Mouse (Mus musculus) monocyte, adult 2 months (primary cell): ENCODE results near the gene Sav1.

Source experiments
- DNase-seq, 2 experiments: peaks; one replicate each; pipeline ENCODE4 v3.0.0; 2022; ENCODE audit warnings: low spot score in 2 of 2, low read depth in 1 of 2

Gene Sav1

DNA sequence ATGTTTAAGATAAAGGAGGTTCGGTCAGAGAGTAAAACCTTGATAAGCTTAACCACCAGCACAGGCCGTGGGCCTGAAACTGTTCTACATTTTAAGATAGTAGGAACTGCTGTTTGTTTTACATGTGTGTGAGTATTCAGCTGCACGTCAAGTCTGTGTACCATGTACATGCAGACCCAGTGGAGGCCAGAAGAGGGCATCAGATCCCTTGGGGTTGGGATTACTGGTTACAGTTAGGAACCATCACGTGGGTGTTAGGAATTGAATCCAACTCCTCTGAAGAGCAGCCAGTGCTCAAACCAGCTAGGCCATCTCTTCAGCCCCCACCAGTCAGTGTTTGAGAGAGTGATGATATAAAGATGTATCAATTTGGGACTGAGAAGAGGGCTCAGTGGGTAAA is 24.3 kb downstream of the Sav1 start:
- no peak for DNase-seq

DNA sequence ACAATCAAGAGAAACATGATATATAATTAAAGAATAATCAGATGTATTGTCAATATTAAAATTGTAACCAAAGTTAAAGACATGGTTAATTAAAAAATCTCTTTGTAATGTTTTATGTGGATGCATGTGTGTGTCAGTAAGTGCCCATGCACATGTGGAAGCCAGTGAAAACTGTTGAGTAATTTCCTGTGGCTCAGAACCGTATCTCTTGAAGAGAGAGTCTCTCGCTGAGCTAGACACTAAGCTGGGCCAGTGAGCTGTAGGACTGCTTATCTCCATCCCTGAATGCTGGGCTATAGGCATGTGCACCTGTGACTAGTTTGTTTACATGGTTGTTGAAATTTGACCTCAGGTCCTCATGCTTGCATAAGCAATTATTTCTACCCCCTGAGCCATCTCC is 29.4 kb downstream of the Sav1 start:
- no peak for DNase-seq

DNA sequence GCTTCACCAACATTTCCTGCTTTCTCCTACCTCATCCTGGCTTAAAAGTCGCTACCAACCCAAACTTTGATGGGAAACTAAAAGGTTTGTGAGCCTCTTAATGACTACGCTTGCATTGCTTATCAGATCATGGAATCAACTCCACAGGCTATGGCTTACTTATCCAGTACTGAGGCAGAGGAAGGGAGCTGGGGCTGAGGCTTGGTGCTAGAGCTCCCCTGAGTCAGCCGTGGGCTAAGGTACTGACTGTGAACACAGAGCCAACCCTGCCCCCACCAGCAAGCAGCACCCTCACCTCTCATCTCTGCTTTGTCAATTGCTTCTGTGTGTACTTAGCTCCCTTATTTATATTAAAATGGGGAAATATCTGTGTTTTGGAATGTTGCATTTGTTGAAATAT is 39.3 kb downstream of the Sav1 start:
- no peak for DNase-seq

DNA sequence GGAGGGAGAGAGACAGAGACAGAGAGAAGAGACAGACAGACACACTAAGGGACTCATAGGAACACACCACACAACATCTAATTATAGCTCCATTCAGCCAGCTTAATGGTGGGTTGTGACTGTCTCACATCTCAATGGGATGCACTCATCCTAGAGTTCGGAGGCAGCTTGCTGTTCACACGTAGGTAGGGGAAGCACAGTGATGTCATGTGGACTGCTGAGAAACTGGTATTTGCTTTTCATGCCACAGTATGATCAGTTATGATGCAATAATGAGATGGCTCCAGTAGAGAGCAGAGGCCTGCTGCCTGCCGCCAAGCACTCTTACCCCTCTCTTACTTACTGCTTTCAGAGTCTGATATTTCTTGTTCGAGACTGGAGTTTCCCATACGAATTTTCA is 40.9 kb downstream of the Sav1 start:
- no peak for DNase-seq

DNA sequence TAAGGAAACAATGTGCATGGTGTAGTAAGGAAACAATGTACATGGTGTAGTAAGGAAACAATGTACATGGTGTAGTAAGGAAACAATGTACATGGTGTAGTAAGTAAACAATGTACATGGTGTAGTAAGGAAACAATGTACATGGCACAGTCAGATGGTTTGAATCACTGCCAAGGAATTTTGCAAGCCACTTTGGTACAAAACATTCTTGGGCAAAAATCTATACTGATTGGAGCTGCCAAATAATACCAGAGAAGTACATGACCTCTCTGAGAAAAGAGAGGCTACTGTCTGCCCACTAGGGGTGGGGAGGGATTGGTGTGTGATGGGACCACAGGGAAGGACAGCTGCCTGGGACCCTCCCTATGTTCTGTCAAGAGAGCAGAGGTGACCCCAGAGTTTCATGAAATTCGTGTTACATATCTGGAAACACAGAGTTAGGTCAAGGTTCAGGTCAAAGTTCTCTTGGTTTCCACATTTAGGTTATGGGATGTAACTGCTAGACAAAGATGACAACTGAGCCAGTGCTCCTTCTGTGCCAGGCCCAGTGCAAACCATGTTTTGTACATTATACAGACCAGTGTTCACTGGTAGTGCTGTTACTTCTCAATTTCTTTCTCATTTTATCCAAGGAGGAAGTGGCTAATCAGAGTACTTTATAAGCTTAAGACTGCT is 45.0 kb downstream of the Sav1 start:
- no peak for DNase-seq

DNA sequence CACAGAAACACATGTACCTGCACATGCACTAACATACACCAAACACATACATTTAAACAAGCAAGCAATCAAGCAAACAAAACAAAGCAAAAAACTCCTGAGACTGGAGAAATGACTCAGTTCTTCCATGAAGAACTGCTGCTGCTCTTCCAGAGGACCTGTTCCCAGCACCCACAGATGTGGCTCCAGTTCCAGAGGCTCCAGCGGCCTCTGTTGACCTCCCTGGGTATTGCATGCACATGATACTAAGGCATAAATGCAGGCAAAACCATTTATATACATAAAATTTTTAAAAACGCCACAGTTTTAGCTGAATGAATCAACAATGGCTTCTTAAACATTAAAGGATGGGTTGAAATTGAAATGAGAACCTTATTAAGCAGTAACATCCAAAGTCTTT is 47.5 kb downstream of the Sav1 start:
- DNase-seq: no peak

DNA sequence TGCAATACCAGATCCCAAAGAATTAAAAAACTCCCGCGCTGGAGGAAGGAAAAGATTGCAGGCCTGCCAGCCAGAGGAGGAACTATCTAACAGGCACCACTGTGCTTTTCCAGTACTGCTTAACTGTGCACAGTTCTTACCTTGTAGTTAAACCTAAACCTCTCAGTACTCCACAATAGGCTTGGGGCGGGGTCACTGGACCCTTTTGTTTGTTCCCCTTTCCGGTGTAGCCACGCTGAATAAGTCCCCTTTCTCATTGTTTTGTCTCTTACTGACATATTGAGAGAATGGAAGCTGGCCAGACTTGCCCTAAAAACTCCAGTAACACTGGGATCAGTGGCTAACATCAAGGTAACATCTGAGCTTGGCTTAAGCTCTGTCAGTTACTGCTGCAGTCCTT is 49.1 kb downstream of the Sav1 start:
- no peak for DNase-seq

DNA sequence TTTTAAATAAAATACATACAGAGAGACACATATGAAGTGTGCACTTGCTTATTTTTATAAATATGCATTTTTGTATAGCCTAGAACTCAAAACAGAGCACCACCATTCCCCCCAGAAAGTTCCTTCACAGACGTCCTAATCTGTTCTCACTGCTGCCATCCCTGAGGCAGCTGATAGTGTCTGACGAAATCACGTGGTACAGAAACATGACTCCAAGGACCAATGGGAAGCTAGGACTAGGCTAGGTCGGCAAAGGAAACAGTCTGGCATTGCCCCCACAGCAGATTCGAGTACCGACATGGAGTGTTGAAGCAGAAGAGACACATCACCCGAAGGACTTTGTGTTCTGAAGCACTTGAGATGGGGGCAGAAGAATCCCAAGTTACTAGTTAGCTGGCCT is 60.1 kb downstream of the Sav1 start:
- no peak for DNase-seq

DNA sequence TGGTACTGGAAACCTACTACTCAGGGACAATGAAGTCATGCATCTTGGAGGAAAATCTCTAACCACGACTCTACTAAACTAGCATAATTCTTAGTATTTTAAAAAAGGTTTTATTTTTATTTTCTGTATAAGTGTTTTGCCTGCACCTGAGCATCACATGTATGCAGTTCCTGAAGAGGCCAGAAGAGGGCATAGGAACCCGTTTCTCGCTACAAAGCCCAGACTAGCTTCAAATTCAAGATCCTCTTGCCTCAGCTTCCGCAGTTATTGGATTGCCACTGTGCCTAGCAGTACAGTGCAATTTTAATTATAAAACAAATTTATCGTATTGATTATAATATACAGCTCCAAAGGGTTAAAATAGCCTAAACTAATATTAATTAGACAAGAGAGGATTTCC is 62.8 kb downstream of the Sav1 start:
- DNase-seq: no peak

DNA sequence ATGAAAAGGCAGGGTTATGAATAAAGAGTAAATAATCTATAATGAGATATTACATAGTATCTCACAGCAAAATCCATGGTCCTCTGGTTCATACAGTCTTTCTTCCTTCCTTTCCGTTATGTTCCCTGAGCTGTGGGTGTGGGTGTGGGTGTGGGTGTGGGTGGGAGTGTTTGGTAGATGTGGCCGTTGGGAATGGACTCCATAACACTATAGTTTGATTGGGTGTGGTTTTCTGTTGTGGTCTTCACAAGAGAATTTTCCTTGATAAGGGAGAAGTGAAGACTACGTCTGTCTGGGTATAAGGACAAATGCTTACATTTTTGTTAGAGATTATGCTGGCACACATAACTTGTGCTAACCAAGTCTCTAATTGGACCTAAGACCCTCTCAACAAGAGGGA is 63.2 kb downstream of the Sav1 start:
- DNase-seq: no peak

DNA sequence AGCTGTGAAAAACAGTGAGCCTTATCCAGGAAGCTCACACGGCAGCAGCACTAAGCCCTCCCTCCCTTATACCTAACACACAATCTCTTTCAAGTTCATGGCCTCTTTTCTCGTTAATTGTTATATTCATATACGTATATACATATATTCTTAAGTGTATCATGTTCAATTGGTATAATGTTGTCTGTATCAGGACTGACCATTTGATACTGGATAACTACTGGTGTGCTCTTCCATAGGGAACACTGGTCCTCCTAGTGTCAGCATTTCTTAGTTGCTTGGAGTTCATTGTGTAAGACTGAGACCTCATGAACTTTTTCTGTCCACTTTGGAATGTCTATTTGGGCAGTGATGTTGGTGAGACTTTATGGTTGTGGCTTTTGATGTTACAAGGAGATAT is 63.7 kb downstream of the Sav1 start:
- no peak for DNase-seq

DNA sequence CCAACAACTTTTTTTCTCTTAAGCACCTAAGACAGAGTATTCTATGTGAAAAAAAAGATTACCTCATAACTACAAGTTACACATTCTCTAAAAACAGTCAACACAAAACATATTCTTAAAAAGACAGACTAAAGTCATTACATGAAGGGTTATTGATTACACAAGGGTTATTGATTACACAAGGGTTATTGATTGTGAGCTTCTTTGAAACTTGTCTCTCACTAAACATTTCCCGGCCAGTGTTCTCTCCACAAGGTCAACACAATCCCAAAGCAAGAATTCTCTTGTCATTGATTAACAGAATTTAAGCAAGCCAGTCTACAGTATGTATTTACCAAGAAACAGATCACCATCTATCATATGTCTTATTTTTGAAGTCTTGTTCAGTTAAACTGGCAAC is 64.7 kb downstream of the Sav1 start:
- no peak for DNase-seq

DNA sequence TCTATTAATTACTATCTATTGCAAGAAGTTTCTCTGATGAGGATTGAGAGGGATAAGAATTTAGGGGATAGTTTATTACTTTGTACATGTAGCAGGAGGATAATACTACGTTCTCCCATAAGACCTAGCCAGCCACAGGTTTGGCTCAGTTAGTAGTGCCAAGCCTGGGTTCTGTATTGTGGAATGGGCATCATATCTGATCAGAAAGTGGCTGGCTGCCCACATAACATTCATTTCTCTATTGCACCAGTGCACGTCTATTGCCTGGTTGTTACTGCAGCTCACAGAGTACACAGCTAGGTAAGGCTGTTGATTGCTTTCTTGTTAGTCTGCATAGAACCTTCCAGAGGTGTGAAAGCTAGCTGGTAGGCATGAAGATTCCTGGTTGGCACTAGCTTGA is 68.9 kb downstream of the Sav1 start:
- DNase-seq: no peak
